Mouse (Mus musculus): ENCODE measurements at regions not wholly inside any gene's neighbourhood (a gene's known extent, or its start where the extent isn't known, plus 50 kb on each side); places are given as distances from the start of the nearest gene placed in this dataset.

GRCm38 (mm10) chr13:68167826-68168225, 304.7 kb downstream of the BC048507 start:
- DNase-seq, result peak; percentile 29

GRCm38 (mm10) chr13:68173456-68173855, 310.3 kb downstream of the BC048507 start:
- peak; percentile 47 for DNase-seq
